Mouse (Mus musculus): Measurements from ENCODE around the gene Ly9. TPM values are rescaled to one million over a fixed set of nuclear protein-coding genes. Genes with fewer than 3 reads are reported as not detected.

The Ly9 gene
- polyA plus RNA-seq, 1 experiment = 32.0 TPM

- WGBS = 68% methylated on average over 2 of the region's 2 CpGs
- H3K4me3 ChIP-seq (ENCODE audit: control insufficient read depth, insufficient read depth, low read length) = no peak overlapping the region
- H3K27me3 ChIP-seq (ENCODE audit: control insufficient read depth, insufficient read depth, low read length) = no peaks in the 10 kb centered on the region
- no peak for TF ChIP-seq CTCF (IDR thresholded peaks at IDR 0.05; ENCODE audit: borderline replicate concordance, control insufficient read depth, extremely low read depth, insufficient read depth, low read length, poor library complexity)
- TF ChIP-seq POLR2A (IDR thresholded peaks at IDR 0.05; ENCODE audit: control insufficient read depth, extremely low read depth, insufficient read depth, low read length, poor library complexity) = no peak
- H3K27ac ChIP-seq (ENCODE audit: control insufficient read depth, insufficient read depth, low read length) = no peak overlapping the region
- DNase-seq = no peak
- H3K36me3 ChIP-seq (ENCODE audit: control insufficient read depth, insufficient read depth, low read length) = no peaks in the 10 kb centered on the region
- peaks cover 3% of the 10 kb centered on the region; the same call in 1 of the 2 replicates for H3K4me1 ChIP-seq (replicated peaks; ENCODE audit: control insufficient read depth, insufficient read depth, low read length)
Measured at GRCm38 (mm10) chr1:171638686-171639085, 31.5 kb upstream of the Ly9 start.

GRCm38 (mm10) chr1:171637101-171637500, 29.9 kb upstream of the Ly9 start:
- WGBS = 90% methylated on average over 8 of the region's 8 CpGs

GRCm38 (mm10) chr1:171635696-171636095, 28.5 kb upstream of the Ly9 start:
- WGBS = 89% methylated on average over 6 of the region's 6 CpGs
- H3K4me1 ChIP-seq (replicated peaks; ENCODE audit: control insufficient read depth, insufficient read depth, low read length) = peaks cover 6% of the 10 kb centered on the region
- no peak for DNase-seq
- H3K4me3 ChIP-seq (ENCODE audit: control insufficient read depth, insufficient read depth, low read length) = no peak overlapping the region
- no peaks in the 10 kb centered on the region for H3K36me3 ChIP-seq (ENCODE audit: control insufficient read depth, insufficient read depth, low read length)
- TF ChIP-seq POLR2A (IDR thresholded peaks at IDR 0.05; ENCODE audit: control insufficient read depth, extremely low read depth, insufficient read depth, low read length, poor library complexity) (no peak), CTCF (IDR thresholded peaks at IDR 0.05; ENCODE audit: borderline replicate concordance, control insufficient read depth, extremely low read depth, insufficient read depth, low read length, poor library complexity) (no peak)
- no peak overlapping the region for H3K27ac ChIP-seq (ENCODE audit: control insufficient read depth, insufficient read depth, low read length)
- H3K27me3 ChIP-seq (ENCODE audit: control insufficient read depth, insufficient read depth, low read length) = no peaks in the 10 kb centered on the region

More at GRCm38 (mm10) chr1:171637101-171637500, 29.9 kb upstream of the Ly9 start:
- Histone ChIP-seq H3K4me1 (replicated peaks; ENCODE audit: control insufficient read depth, insufficient read depth, low read length) (0 out of 2 replicates have a peak, but pooled peaks cover 3% of the 10 kb centered on the region), H3K27me3 (ENCODE audit: control insufficient read depth, insufficient read depth, low read length) (no peaks in the 10 kb centered on the region), H3K27ac (ENCODE audit: control insufficient read depth, insufficient read depth, low read length) (no peak overlapping the region), H3K36me3 (ENCODE audit: control insufficient read depth, insufficient read depth, low read length) (no peaks in the 10 kb centered on the region), H3K4me3 (ENCODE audit: control insufficient read depth, insufficient read depth, low read length) (no peak overlapping the region)
- TF ChIP-seq CTCF (IDR thresholded peaks at IDR 0.05; ENCODE audit: borderline replicate concordance, control insufficient read depth, extremely low read depth, insufficient read depth, low read length, poor library complexity) (no peak), POLR2A (IDR thresholded peaks at IDR 0.05; ENCODE audit: control insufficient read depth, extremely low read depth, insufficient read depth, low read length, poor library complexity) (no peak)
- no peak for DNase-seq

- no peak for DNase-seq
- H3K27ac ChIP-seq (ENCODE audit: control insufficient read depth, insufficient read depth, low read length) = no peak overlapping the region
- TF ChIP-seq POLR2A (IDR thresholded peaks at IDR 0.05; ENCODE audit: control insufficient read depth, extremely low read depth, insufficient read depth, low read length, poor library complexity) (no peak), CTCF (IDR thresholded peaks at IDR 0.05; ENCODE audit: borderline replicate concordance, control insufficient read depth, extremely low read depth, insufficient read depth, low read length, poor library complexity) (no peak)
- 6% methylated on average over 2 of the region's 2 CpGs for WGBS
- H3K27me3 ChIP-seq (ENCODE audit: control insufficient read depth, insufficient read depth, low read length) = no peaks in the 10 kb centered on the region
- peaks cover 12% of the 10 kb centered on the region for H3K4me1 ChIP-seq (replicated peaks; ENCODE audit: control insufficient read depth, insufficient read depth, low read length)
- no peak overlapping the region for H3K4me3 ChIP-seq (ENCODE audit: control insufficient read depth, insufficient read depth, low read length)
- no peaks in the 10 kb centered on the region for H3K36me3 ChIP-seq (ENCODE audit: control insufficient read depth, insufficient read depth, low read length)
Measured at GRCm38 (mm10) chr1:171631447-171631846, 24.2 kb upstream of the Ly9 start.

GRCm38 (mm10) chr1:171630912-171631311, 23.7 kb upstream of the Ly9 start:
- Histone ChIP-seq H3K4me3 (ENCODE audit: control insufficient read depth, insufficient read depth, low read length) (no peak overlapping the region), H3K27ac (ENCODE audit: control insufficient read depth, insufficient read depth, low read length) (no peak overlapping the region), H3K27me3 (ENCODE audit: control insufficient read depth, insufficient read depth, low read length) (no peaks in the 10 kb centered on the region), H3K4me1 (replicated peaks; ENCODE audit: control insufficient read depth, insufficient read depth, low read length) (peaks cover 12% of the 10 kb centered on the region), H3K36me3 (ENCODE audit: control insufficient read depth, insufficient read depth, low read length) (no peaks in the 10 kb centered on the region)
- TF ChIP-seq POLR2A (IDR thresholded peaks at IDR 0.05; ENCODE audit: control insufficient read depth, extremely low read depth, insufficient read depth, low read length, poor library complexity) (no peak), CTCF (IDR thresholded peaks at IDR 0.05; ENCODE audit: borderline replicate concordance, control insufficient read depth, extremely low read depth, insufficient read depth, low read length, poor library complexity) (no peak)
- no peak for DNase-seq
- WGBS = 57% methylated on average over 4 of the region's 4 CpGs

GRCm38 (mm10) chr1:171630041-171630440, 22.8 kb upstream of the Ly9 start:
- WGBS = 63% methylated on average over 7 of the region's 7 CpGs
- DNase-seq = no peak

GRCm38 (mm10) chr1:171629168-171629567, 22.0 kb upstream of the Ly9 start:
- no peak overlapping the region for H3K4me3 ChIP-seq (ENCODE audit: control insufficient read depth, insufficient read depth, low read length)
- no peak for TF ChIP-seq CTCF (IDR thresholded peaks at IDR 0.05; ENCODE audit: borderline replicate concordance, control insufficient read depth, extremely low read depth, insufficient read depth, low read length, poor library complexity)
- TF ChIP-seq POLR2A (IDR thresholded peaks at IDR 0.05; ENCODE audit: control insufficient read depth, extremely low read depth, insufficient read depth, low read length, poor library complexity) = no peak
- DNase-seq = no peak
- 34% methylated on average over 6 of the region's 6 CpGs for WGBS
- H3K36me3 ChIP-seq (ENCODE audit: control insufficient read depth, insufficient read depth, low read length) = no peaks in the 10 kb centered on the region
- no peak overlapping the region for H3K27ac ChIP-seq (ENCODE audit: control insufficient read depth, insufficient read depth, low read length)
- H3K27me3 ChIP-seq (ENCODE audit: control insufficient read depth, insufficient read depth, low read length) = no peaks in the 10 kb centered on the region
- peaks cover 12% of the 10 kb centered on the region for H3K4me1 ChIP-seq (replicated peaks; ENCODE audit: control insufficient read depth, insufficient read depth, low read length)

More at GRCm38 (mm10) chr1:171630041-171630440, 22.8 kb upstream of the Ly9 start:
- no peaks in the 10 kb centered on the region for H3K36me3 ChIP-seq (ENCODE audit: control insufficient read depth, insufficient read depth, low read length)
- H3K27me3 ChIP-seq (ENCODE audit: control insufficient read depth, insufficient read depth, low read length) = no peaks in the 10 kb centered on the region
- TF ChIP-seq POLR2A (IDR thresholded peaks at IDR 0.05; ENCODE audit: control insufficient read depth, extremely low read depth, insufficient read depth, low read length, poor library complexity) (no peak), CTCF (IDR thresholded peaks at IDR 0.05; ENCODE audit: borderline replicate concordance, control insufficient read depth, extremely low read depth, insufficient read depth, low read length, poor library complexity) (no peak)
- H3K27ac ChIP-seq (ENCODE audit: control insufficient read depth, insufficient read depth, low read length) = no peak overlapping the region
- peaks cover 12% of the 10 kb centered on the region for H3K4me1 ChIP-seq (replicated peaks; ENCODE audit: control insufficient read depth, insufficient read depth, low read length)
- no peak overlapping the region for H3K4me3 ChIP-seq (ENCODE audit: control insufficient read depth, insufficient read depth, low read length)

Measured in thymus, adult 2 months (tissue).